In genomic region chr8:11990024-11990423, GRCm38 (mm10) we compare ENCODE assay signal across 24 mouse cellular contexts.
A peak's percentile ranks its signal among the peaks of the same experiment; 100 is the strongest.
DNase-seq lines count a peak whose midpoint lies in the region; ATAC-seq and TF ChIP-seq lines count a peak whose summit lies in the region.
"Had no signal": no experiment of that assay in that cellular context is flagged by ENCODE, and none has a peak within 500 bp of the region (broad histone marks: within the 10 kb centered on the region; RNA-seq: fewer than 3 reads in every experiment).

No protein-coding gene starts in this region.

- peak; percentile 5 for DNase-seq in embryo, embryonic 10.5 days (ENCODE audit: low spot score)
- no peak for DNase-seq in embryo, embryonic 9.5 days (ENCODE audit: extremely low spot score)
- DNase-seq in brain, embryonic 14.5 days (ENCODE audit: low read depth): peak; percentile 54
- no peak for DNase-seq in liver, embryonic 13.5 days
- DNase-seq in liver, postnatal 0 days: peak; percentile 64
- DNase-seq in left cerebral cortex, adult 9 months (ENCODE audit: low spot score in 2 of 2): no peak
- no peak for DNase-seq in adipocyte (ENCODE audit: low spot score)
- DNase-seq: adrenal gland, postnatal 10 days; adrenal gland, postnatal 36 days; cerebellum, adult 11 months; cerebellum, adult 2 months; cerebellum, adult 9-11 months; cerebellum, postnatal 25 days; gastrocnemius, postnatal 10 days; heart, adult 11 months had no signal

- H3K4me3 ChIP-seq in liver, embryonic 13.5 days (replicated peaks): no peak overlapping the region
- no peak overlapping the region for H3K4me3 ChIP-seq in liver, postnatal 0 days (ENCODE audit: low read depth, low read length)
- H3K4me3 ChIP-seq: embryonic facial prominence, embryonic 10.5 days; embryonic facial prominence, embryonic 13.5 days; erythroblast, embryonic 14.5 days; forebrain, embryonic 12.5 days; hindbrain, embryonic 12.5 days; hindbrain, embryonic 15.5 days had no signal

- no peak for TF ChIP-seq POLR2A in brain, embryonic 14.5 days (IDR thresholded peaks at IDR 0.05; ENCODE audit: borderline replicate concordance, extremely low read depth, insufficient read depth, insufficient read length, poor library complexity, severe bottlenecking)

- no peaks in the 10 kb centered on the region for H3K36me3 ChIP-seq in liver, embryonic 13.5 days
- no peaks in the 10 kb centered on the region for H3K36me3 ChIP-seq in liver, postnatal 0 days (replicated peaks; ENCODE audit: insufficient read depth, low read length)
- H3K36me3 ChIP-seq: embryonic facial prominence, embryonic 10.5 days; embryonic facial prominence, embryonic 13.5 days; forebrain, embryonic 12.5 days; hindbrain, embryonic 12.5 days; hindbrain, embryonic 15.5 days had no signal

- H3K4me2 ChIP-seq in liver, embryonic 13.5 days: no peak overlapping the region
- H3K4me2 ChIP-seq in liver, postnatal 0 days (ENCODE audit: low read depth, low read length): no peak overlapping the region
- H3K4me2 ChIP-seq: embryonic facial prominence, embryonic 13.5 days; forebrain, embryonic 12.5 days; heart, embryonic 11.5 days; hindbrain, embryonic 12.5 days; hindbrain, embryonic 15.5 days had no signal

- H3K4me1 ChIP-seq in liver, embryonic 13.5 days (replicated peaks): no peaks in the 10 kb centered on the region
- H3K4me1 ChIP-seq in liver, postnatal 0 days (ENCODE audit: insufficient read depth): peaks cover 2% of the 10 kb centered on the region; the same call in 1 of the 2 replicates
- H3K4me1 ChIP-seq: embryonic facial prominence, embryonic 10.5 days; embryonic facial prominence, embryonic 13.5 days; hindbrain, embryonic 12.5 days; hindbrain, embryonic 15.5 days had no signal

- H3K9ac ChIP-seq in liver, embryonic 13.5 days: no peak overlapping the region
- no peak overlapping the region for H3K9ac ChIP-seq in liver, postnatal 0 days (replicated peaks)
- H3K9ac ChIP-seq: embryonic facial prominence, embryonic 13.5 days; forebrain, embryonic 12.5 days; hindbrain, embryonic 12.5 days; hindbrain, embryonic 15.5 days had no signal

- no peaks in the 10 kb centered on the region for H3K27me3 ChIP-seq in liver, embryonic 13.5 days
- H3K27me3 ChIP-seq in liver, postnatal 0 days (ENCODE audit: insufficient read depth, low read length): no peaks in the 10 kb centered on the region

- peak; percentile 45; the same call in 1 of the 2 replicates for ATAC-seq in liver, embryonic 13.5 days (ENCODE audit: low read depth)
- ATAC-seq in liver, postnatal 0 days: peak; percentile 95
- ATAC-seq: activated CD4-positive, CD25-positive, alpha-beta regulatory T cell, adult 4 months; forebrain, embryonic 16.5 days had no signal

- no peak overlapping the region for H3K27ac ChIP-seq in liver, embryonic 13.5 days
- peak overlapping the region; percentile 66 for H3K27ac ChIP-seq in liver, postnatal 0 days (ENCODE audit: low read depth)
- H3K27ac ChIP-seq: embryonic facial prominence, embryonic 10.5 days; embryonic facial prominence, embryonic 13.5 days; forebrain, embryonic 12.5 days; hindbrain, embryonic 12.5 days; hindbrain, embryonic 15.5 days had no signal

- H3K9me3 ChIP-seq in liver, embryonic 13.5 days (replicated peaks): no peaks in the 10 kb centered on the region
- H3K9me3 ChIP-seq in liver, postnatal 0 days (ENCODE audit: low read length): no peaks in the 10 kb centered on the region
- H3K9me3 ChIP-seq: embryonic facial prominence, embryonic 10.5 days; embryonic facial prominence, embryonic 13.5 days; forebrain, embryonic 12.5 days; hindbrain, embryonic 12.5 days; hindbrain, embryonic 15.5 days had no signal

- WGBS in liver, embryonic 13.5 days (ENCODE audit: insufficient replicate concordance): 74% methylated on average over 20 of the region's 20 CpGs
- WGBS in liver, postnatal 0 days (ENCODE audit: insufficient replicate concordance): 61% methylated on average over 20 of the region's 20 CpGs

- no peak for TF ChIP-seq CTCF in brain, embryonic 14.5 days (IDR thresholded peaks at IDR 0.05; ENCODE audit: borderline replicate concordance, extremely low read depth, insufficient read depth, insufficient read length)
- no peak for TF ChIP-seq CTCF in liver, postnatal 0 days (IDR thresholded peaks at IDR 0.05; ENCODE audit: low read depth)

- TF ChIP-seq EP300 in liver, postnatal 0 days (IDR thresholded peaks at IDR 0.05; ENCODE audit: low read depth): no peak

Comparison
In these comparisons a context has a peak if more than half of its experiments do, and no peak if none do; other contexts are left out.
1. DNase-seq: peak in embryo, embryonic 10.5 days (single experiment), brain, embryonic 14.5 days (single experiment) and liver, postnatal 0 days (single experiment); none in embryo, embryonic 9.5 days (single experiment), liver, embryonic 13.5 days (single experiment), left cerebral cortex, adult 9 months (0 of 2) and adipocyte (single experiment).